Mouse (Mus musculus) embryo, embryonic 10 days (tissue): Measurements from ENCODE around the gene Ttc7.
A peak's percentile ranks its signal among the peaks of the same experiment; 100 is the strongest.

Experiments
- DNase-seq: peaks from one replicate; pipeline ENCODE4 v3.0.0-alpha.2; 2015; ENCODE audit warnings: low spot score

Ttc7 gene

DNA sequence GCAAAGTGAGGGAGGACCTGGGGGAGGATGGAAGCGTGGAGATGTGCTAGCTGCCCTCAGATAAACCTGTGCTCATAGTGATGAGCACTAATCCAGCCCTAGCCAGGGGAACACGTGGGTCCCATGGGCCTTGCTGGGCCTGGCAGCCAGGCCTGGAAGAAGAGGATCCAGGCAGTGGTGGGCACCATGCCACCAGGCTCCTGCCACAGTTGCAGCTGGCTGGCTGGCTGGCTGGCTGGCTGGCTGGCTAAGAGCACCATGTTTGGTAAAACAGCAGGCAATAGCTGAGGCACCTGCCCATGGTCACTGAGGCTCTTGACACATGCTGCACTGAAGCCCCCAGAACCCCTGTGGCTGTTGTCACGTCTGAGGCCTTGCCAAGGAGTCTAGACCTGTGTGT is 85.0 kb downstream of the Ttc7 start:
- no peak for DNase-seq

DNA sequence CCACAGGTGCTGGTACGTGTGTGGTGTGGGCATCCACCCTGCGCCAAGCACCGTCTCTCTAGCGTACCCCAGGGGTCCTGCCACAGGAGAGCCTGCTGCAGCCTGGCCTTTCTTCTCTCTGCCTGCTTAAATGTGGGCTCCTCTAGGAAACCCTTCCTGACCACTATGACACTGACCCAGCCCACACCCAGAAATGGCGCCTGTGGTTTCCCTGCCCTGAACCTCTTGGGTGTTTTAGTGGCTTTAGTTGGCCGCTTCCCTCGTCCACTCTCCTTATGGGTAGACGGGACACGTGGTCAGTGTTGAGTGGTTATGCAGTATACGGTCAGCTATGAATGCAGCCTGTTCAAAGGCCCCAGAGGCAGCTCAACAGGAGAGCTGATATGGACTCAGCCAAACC is 85.8 kb downstream of the Ttc7 start:
- no peak for DNase-seq

DNA sequence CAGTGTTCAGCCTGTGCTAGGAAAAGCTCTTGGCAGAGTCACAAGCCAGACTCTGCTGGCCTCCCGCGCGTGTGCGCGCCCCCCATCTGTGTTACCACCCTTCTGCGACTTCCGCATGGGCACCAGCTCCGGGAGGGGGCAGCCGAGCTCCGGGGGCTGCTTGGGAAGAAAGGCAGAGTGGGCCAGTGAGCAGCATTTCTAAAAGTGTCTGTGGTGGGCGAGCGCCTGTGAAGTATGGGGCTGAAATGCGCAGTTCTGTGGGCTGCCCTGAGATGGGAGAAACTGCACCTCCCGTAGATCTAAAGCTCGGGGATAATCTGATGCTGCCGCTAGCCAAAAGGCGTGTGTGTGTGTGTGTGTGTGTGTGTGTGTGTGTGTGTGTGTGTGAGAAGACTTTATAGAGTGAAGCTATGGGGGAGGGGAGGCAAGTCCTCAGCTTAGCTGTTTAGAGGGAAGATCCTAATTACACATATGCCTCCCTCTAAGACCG is 86.6 kb downstream of the Ttc7 start:
- DNase-seq, result no peak

DNA sequence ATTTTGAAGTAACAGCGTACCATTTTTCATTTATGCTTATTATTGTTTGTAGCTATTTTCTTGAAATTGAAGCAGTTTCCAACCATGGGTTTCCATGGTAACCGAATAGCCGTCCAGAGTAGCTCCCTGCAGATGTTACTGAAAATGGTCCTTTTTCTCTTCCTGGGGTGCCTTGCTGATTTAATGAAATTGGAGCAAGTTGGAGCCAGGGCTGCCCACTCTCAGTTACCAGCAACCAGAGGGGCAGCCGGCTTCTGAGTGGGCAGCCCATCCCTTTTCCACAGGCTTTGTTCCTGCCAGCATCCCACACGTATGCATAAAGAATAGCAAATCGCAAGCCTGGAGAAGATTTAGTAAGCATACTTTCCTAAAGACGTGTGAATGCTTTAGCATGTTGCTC is 89.5 kb downstream of the Ttc7 start:
- no peak for DNase-seq

DNA sequence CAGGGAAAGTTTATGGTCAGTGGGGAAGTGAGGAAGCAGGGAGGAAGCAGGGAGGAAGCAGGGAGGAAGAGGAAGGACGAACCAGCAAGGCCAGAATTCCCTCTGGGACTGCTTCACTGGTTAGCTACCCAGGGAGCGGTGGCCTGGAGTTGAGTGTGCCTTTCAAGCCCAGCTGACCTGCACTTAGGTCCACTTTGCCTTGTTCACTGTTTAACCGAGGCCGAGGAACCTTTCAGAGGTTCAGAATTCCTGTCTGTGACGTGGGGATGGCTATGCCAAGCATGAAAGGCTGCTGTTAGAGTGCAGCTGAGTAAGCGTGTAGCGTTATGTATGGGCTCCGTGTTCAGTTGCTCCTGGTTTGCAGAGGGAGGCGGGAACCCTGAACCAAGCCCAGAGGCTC is 90.6 kb downstream of the Ttc7 start:
- no peak for DNase-seq

DNA sequence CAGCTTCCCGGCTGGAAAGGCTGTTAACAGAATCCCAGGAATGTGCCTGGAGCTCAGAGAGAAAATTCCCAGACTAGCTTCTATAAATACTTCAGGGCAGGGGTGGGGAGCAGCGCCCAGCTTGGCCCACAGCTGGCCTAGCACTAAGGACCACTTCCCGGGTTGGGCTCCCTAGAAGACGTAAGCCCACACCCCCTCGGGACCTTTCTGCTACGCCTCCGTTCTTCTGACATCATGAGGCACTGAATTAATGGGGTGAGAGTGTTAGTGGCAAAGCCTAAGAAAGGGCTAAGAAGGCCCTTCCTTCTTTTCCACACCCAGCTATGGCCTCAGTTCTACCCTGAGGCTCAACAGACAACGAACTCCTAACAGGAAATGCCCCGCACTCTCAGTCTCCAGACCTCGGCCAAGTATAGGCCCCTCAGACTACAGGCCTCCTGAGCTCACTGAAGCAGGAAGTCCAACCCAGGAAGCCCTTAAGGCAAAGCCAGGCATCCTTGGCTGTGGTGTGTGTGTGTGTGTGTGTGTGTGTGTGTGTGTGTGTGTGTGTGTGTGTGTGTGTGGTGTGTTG is 93.3 kb downstream of the Ttc7 start:
- peak; percentile 57 for DNase-seq

DNA sequence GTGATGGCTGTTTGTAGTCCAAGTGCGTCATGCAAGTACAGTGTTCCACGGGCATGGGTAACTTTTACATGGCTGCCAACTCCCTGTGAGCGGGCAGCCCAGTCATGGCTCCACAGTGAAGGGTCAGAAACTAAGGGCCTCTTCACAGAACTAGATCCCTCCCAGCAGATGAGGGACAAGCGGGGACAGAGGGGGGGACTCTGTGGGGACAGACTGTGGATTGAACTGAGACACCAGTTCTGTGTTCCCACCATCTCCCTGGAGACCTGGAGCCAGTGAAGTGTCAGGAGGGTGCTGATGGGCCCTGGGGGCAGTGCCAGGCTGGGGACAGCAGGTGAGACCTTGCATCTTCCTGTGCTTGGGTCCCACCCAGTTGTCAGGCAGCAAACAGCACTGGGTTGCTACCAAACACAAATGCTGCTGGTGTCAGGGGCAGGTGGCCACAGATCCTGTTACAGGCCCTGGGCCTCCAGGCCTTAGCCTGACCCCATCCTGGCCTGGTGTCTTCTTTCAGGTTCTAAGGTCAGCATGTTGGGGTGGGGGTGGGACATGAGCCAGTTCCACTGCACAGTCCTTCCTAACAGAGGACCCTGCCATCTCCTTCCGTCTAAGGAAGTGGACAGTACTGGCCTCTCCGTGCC is 94.3 kb downstream of the Ttc7 start:
- peak; percentile 73 for DNase-seq

DNA sequence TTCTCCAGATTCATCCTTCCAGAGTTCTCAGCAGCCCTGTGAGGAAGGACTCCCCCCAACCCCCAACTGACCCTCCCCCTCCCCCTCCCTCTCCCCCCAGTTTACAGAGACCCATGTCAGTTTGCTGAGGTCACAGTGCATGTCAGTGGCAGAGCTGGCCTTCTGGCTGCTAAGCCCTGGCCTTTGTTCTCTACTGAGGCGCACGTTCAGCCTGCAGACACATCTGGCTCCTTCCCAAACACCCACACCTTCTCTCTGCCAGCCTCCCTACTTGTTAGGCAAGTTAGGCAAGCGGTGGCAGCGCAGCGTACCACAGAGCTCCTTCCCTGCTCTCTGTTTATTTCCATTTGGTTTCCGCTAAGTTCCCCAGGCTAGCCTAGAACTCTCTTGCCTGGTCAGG is 94.8 kb downstream of the Ttc7 start:
- DNase-seq, result peak; percentile 65

DNA sequence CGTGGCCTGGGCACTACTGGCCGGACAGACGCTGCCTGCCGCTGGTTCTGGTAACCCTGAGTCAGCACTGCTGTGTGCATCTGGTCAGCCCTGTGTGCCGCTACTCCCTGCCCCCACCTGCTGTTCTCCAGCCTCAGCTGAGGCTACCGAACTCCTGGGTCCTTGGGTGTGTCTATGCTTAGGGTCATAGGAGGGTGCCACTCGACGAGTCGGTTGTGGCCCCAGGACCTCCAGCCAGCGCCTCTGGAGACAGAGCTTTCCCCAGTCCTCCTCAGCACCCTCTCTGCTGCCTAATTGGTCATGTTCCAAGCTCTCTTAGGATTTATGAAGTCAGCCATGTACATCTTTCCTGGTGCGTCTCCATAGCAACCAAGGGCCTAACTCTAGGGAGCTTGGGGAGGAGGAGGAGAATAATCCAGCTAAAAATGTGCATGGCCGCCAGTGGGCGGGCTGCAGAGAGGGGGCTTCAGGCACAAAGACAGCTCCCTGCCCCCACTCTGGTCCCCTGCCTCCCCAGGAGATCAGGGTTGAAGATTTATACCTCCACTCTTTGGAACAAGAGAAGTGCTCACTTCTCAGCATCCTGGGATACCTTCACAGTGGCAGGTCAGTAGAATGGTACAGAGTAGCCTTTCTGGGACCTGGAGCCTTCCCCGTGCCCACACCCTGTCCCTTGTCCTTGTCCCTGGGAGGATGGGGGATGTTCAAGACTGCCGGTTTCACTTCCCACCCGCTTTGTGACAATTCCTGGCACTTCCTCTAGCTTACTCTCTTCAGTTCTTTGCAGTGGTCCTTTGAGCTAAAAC is 95.9 kb downstream of the Ttc7 start:
- DNase-seq, result peak; percentile 76

DNA sequence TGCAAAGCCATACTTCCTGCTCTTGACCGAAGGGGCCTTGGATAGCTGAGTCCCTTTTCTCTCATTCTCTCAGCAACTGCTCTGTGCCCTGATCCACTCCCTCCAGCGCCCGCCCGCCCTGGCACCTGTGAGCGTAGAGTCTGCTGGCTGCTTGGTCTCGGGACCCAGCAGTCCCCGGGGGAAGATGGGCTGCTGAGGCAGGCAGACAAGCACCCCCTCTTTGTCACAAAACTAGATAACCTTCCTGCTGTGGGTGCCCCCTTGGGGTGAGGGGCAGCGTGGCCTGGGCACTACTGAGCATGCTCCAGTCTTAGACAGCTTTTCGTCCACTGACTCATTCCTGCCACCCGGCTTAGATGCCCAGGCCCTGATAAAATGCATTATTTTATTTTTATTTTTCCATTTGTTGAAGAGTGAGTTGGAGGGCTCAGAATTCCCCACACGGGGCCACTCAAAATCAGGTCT is 96.5 kb downstream of the Ttc7 start:
- no peak for DNase-seq

DNA sequence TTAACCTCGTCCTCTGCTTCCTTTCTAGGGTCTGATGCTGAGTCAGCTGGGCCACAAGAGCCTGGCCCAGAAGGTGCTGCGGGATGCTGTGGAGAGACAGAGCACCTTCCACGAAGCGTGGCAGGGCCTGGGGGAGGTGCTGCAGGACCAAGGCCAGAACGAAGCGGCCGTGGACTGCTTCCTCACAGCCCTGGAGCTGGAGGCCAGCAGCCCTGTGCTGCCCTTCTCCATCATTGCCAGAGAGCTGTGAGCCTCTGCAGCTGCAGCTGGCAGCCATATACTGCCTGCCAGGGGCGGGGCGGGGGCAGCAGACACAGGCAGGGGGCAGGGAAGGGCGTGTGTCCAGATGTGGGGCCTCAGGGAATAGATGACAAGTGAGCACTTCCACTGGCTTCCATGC is 97.1 kb downstream of the Ttc7 start:
- DNase-seq, result no peak

DNA sequence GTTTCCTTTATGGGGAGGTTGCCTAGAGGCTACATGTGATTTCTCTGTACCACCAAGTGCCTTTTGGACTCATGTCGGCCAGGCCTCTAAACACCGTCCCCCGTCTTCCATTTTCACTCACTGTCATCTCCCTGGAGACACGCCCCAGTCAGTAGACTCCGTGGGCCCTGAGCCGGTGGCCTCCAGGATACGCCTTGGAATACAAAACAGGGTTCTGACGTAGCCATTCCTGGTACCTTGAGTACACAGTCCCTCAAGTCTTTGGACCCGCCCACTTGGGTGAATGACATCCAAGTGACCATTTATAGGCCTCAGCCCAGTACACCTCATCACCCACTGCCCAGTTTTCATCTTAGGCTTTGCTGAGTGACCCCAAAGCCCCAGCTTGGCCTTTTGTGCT is 98.0 kb downstream of the Ttc7 start:
- DNase-seq, result no peak

DNA sequence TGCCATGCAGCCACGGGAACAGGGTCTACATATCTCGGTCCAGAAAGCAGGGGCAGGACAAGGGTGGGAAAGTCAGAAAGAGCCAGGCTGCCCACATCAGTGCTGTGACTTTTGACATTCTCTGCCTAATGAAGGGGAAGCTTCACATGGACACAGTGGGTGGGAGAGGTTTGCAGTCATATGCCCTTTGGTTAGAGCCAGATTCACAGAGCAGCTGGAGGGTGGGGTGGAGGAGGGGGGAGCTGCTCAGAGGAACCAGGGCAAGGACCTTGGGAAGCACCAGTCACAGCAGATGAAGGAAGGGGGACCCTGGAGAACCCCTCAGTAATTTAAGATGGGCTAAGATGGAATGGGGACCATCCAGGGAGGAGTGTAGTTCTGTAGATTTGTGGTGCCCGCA is 103.1 kb downstream of the Ttc7 start:
- DNase-seq, result no peak

DNA sequence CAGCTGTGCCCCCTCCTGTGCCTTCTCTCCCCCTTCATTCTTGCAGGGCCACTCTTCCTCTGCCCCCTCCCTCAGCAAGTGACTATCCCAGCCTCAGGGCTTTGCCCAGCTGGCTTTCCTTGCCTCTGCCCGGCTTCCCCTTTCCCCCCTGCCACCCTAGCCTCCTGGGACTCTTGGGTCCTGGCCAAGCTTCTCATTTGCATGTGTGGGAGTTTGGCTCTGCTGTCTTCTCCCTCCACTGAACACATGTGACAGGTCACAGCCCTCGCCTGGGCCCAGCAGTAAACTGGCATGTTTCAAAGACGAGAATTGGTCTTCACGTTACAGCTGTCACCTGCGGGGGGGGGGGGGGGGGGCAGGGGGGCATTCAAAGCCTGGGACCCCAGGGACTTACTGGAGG is 104.4 kb downstream of the Ttc7 start:
- no peak for DNase-seq

DNA sequence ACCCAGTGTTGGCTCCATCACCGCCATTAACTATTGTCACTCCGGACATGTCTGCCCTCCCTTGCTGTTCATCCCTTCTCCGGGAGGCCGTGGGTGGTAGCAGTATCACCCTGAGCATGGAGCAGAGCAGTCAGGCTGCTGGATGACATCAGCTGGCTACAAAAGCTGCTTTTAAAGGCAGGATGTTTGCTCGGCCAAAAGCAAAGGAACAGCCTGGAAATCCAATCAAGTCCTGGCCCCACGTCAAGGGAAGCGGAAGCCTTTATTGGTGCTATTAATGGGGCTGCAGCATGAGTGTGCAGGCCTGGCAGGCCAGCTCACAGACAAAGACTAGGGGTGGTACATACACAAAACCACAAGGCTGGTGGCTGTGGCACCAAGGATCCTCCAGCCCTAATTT is 108.6 kb downstream of the Ttc7 start:
- DNase-seq, result no peak

DNA sequence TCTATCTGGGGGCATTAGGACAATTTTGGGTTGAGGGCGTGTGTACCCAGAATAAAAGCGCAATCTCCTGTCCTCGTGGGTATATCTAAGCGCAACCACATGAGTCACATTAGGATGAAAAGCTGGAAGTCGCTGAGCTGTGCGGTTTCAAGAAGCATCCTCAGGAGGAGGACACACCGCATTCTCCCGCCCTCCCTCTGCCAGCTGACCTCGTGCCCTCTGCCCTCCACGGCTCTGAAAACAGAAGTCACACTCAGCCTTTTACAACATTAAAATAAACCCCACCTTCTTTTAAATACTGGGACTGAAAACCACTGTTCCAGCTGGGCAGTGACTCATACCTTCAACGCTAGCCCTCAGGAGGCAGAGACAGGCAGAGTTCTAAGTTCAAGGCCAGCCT is 114.4 kb downstream of the Ttc7 start:
- DNase-seq, result peak; percentile 23

DNA sequence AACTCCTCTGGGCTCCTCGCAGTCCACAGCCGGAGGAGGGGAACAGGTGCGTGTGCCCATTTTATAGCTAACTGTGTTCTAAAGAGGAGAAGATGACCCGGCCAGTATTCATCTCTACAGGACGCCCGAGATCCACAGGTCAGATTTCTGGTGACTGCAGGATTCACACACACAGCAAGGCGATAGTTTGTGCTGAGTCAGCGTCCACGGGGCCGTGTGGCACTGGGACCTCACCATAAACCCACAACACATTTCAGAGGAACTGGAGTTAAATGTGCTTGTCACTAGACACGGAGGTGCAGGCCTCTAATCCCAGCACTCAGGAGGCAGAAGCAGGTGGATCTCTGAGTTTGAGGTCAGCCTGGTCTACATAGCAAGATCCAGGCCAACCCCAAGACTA is 119.8 kb downstream of the Ttc7 start:
- no peak for DNase-seq

DNA sequence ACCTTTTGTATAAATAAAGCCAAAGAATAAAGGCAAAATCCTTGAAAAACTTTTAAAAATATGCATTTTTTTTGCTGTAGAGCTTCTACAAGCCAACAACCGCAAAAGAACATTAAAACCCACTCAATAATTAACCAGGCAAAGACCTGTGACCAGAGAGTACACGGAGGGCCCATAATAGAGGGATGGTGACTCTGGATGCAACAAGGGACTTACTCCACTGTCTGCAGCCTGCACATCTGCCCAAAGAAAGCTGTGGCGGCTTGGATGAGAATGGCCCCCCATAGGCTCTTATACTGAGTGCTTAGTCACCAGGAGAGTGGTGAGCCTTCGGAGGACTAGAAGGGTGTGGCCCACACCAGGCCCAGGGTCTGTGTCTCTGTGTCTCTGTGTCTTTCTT is 120.8 kb downstream of the Ttc7 start:
- DNase-seq, result no peak

DNA sequence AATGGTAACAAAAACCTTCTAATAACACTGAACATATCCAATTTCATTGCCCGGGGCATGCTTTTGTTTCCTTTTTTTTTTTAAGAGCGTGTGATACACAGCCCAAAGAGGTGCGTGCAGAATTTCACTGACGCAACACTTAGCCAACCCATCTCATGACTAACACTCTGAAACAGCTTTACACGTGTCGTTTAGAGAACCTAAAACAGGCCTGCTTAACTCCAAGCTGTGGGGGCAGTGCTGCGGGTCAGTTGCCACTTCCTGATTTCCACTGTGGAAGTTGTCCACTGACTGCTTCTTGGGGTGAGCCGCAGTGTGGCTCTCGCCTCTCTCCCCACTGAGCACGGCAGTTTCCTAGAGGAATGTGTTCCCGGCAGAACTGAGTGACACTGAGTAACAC is 122.9 kb downstream of the Ttc7 start:
- DNase-seq, result no peak

DNA sequence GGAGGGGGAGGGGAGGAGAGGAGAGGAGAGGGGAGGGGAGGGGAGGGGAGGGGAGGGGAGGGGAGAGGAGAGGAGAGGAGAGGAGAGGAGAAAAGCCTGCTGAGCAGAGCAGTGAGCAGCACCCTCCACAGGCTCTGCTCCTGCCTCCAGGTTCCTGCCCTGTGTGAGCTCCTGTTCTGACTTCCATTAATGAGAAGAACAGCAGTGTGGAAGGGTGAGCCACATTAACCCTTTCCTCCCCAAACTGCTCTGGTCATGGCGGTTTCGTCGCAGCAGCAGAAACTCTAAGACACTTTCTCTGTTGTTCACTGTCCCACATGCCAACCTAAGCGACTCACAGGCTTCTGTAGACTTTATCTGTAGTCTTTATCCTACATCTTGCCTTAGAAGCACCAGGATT is 124.0 kb downstream of the Ttc7 start:
- no peak for DNase-seq

DNA sequence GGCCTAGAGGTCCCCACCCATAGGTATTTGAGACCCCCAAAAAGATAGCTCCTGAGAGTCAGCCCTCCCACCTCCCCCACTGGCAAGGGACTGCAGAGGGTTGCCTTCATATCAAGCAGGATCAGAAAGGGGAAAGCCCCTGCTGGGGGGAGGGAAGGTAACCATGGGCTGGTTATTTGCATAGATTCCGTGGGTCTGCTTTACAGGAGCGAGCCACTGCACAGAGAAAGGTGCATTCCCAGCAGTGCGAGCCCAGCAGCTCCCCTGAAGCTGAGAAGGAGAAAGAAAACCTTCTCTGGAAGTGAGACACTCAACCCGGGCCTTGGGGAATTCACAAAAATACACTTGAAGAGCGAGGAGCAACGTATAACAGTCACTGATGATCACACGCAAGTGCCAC is 135.4 kb downstream of the Ttc7 start:
- no peak for DNase-seq

DNA sequence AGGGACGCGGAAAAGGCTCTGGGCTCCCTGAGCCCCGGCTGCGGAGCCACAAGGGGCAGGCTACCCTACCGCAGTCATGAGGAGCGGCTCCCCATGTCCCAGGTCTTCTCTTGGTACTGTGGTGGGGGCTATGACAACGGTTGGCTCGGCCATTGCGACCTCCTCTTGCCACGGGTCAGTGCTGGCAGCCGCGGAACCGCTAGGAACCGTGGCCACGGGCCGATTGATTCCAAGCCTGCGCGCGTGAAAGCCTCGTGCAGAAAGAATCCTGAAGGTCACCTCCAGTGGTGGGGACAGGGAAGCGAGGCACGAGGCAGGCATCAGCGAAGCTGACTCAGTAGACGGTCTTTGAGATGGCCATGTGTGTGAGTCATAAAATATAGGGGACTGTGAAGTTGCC is 144.8 kb downstream of the Ttc7 start, which contains the start of gene Stpg4:
Gene Stpg4, minus strand, starts transcription at position 231 of the 400 bp plus-strand sequence.
- no peak for DNase-seq

DNA sequence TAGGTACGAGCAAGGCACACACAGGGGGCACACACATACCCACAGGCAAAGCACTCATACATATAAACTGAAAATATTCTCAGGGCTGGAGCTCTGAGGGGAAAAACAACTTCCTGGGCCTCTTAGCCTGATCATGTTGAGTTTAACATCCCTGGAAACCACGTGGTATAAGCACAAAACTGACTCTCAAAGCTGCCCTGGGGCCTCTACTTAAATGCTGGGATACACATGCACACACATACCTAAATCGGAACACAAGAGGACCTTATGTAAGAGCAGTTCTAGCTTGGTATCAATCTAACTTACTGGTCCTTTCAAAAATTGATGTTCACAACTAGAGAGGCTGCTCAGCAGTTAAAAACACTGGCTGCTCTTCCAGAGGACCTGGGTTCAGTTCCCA is 146.7 kb downstream of the Ttc7 start:
- DNase-seq, result no peak
